Mouse (Mus musculus) kidney, embryonic 16.5 days (tissue): ENCODE data around the gene Ube2f. TPM values are rescaled to one million over a fixed set of nuclear protein-coding genes. Genes with fewer than 3 reads are reported as not detected.

Source experiments
- ATAC-seq: fragments of 200-750 bp; cut with Nextera tagmentation; 2 replicates; pipeline ENCODE4 v1.8.0; 2017; ENCODE audit warnings: moderate TSS enrichment; ENCODE audit not compliant: low FRiP score, low TSS enrichment
- H3K27ac ChIP-seq: fragments of 300-500 bp; sonication (generic); 2 replicates; pipeline ENCODE4 v1.5.1; 2014; ENCODE audit warnings: low read length
- H3K27me3 ChIP-seq: fragments of 300-500 bp; sonication (generic); 2 replicates; pipeline ENCODE4 v1.6.1; 2014; ENCODE audit warnings: low read length, control low read depth, mixed read lengths; ENCODE audit not compliant: insufficient read depth
- H3K36me3 ChIP-seq: fragments of 300-500 bp; sonication (generic); 2 replicates; pipeline ENCODE4 v1.6.1; 2014; ENCODE audit warnings: low read length, control low read depth, mixed read lengths; ENCODE audit not compliant: insufficient read depth
- H3K4me1 ChIP-seq: fragments of 300-500 bp; sonication (generic); 2 replicates; pipeline ENCODE4 v1.6.1; 2014; ENCODE audit warnings: low read length, control low read depth, mixed read lengths; ENCODE audit not compliant: insufficient read depth
- H3K4me2 ChIP-seq: fragments of 300-500 bp; sonication (generic); replicated peaks from 2 replicates; pipeline ENCODE4 v1.6.1; 2014; ENCODE audit warnings: low read depth, low read length
- H3K4me3 ChIP-seq: fragments of 300-500 bp; sonication (generic); 2 replicates; pipeline ENCODE4 v1.5.1; 2014; ENCODE audit warnings: mild to moderate bottlenecking, low read length
- H3K9ac ChIP-seq: fragments of 300-500 bp; sonication (generic); replicated peaks from 2 replicates; pipeline ENCODE4 v1.6.1; 2014; ENCODE audit warnings: low read length
- H3K9me3 ChIP-seq: fragments of 300-500 bp; sonication (generic); 2 replicates; pipeline ENCODE4 v1.6.1; 2016; ENCODE audit warnings: low read length, control low read depth
- WGBS: fragments of 180-500 bp; shearing (Covaris S2); extraction: QIAGEN DNeasy Blood & Tissue Kit; methylation state at CpG from one replicate; pipeline ENCODE4 v1.1.7; 2014; 5-methylcytosine and 5-hydroxymethylcytosine counted together
- polyA plus RNA-seq: library from polyadenylated mRNA; unstranded; fragments of >200 nt; fragmentation: Nextera tagmentation; extraction: Ambion mirVana; gene quantifications from 2 replicates; pipeline ENCODE4 v1.2.1, GENCODE M21; 2015

Ube2f gene
- polyA plus RNA-seq, 1 experiment from 2014 or later = 71.7 TPM

DNA sequence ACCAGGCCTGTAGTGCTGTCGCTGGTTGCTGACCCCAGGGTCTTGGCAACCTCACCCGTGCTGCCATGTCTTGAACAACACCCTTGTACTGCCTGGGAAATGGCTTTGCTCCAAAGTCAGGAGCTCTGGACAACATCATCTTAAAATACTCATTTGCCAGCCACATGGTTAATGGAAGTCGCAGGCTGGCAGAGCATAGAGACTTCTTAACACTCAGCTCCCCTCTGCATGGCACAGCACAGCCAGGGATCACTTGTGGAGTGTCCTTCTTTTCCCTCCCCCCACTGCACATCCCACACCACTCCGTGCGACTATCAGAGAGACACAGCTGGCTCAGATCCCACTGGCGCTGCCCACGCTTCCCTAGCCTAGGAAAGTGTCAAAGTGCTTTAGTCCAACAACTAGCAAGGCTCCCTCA, 38.5 kb upstream of the Ube2f start:
- Histone ChIP-seq H3K4me1 (no peaks in the 10 kb centered on the region), H3K4me2 (no peak overlapping the region), H3K27me3 (no peaks in the 10 kb centered on the region), H3K9ac (no peak overlapping the region), H3K4me3 (no peak overlapping the region), H3K9me3 (no peaks in the 10 kb centered on the region), H3K36me3 (no peaks in the 10 kb centered on the region), H3K27ac (no peak overlapping the region)
- 55% methylated on average over 7 of the region's 7 CpGs for WGBS
- ATAC-seq = peak; percentile 47; the same call in 1 of the 2 replicates

DNA sequence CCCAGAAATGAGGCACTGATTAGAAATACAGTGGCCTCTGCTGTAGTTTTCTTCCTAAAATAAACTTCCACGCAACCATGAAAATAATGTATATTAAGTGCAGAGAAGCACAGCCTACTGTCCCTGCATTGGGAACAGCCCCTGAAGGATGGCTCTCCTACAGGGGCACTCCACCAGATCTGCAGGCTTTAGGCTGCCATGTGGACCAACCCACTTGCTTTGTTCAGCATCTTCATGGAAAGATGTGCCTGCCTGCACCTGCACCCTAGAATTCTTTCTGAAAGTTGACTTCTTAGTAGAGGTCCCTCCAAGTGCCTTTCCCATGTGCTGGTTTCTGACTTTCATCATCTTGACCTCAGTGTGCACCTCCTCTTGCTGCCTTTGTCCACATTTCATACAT, 34.8 kb upstream of the Ube2f start:
- no peak overlapping the region for H3K4me3 ChIP-seq
- no peak overlapping the region for H3K4me2 ChIP-seq
- H3K9me3 ChIP-seq = no peaks in the 10 kb centered on the region
- no peak overlapping the region for H3K27ac ChIP-seq
- no peaks in the 10 kb centered on the region for H3K27me3 ChIP-seq
- H3K36me3 ChIP-seq = no peaks in the 10 kb centered on the region
- no peak overlapping the region for H3K9ac ChIP-seq
- 100% methylated on average over 1 of the region's 1 CpGs for WGBS
- H3K4me1 ChIP-seq = no peaks in the 10 kb centered on the region
- no peak for ATAC-seq

DNA sequence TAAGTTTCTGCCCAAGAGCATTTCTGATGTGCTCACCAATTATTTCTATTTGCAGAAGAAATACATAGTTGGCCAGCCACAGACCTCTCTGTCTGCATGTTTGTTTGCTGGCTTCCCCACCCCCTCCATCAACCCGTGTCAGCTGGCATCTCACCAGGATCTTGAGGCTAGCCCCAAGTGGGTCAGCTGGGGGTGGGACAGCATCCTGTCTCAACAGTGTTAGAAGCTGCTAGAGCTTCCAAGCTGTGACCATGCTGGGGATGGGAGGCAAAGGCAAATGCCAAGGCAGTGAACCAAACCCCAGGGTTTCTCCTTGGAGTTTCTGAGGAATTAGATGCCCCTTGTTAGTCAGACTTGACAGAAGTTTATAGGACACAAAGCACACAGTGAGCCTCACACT, 34.1 kb upstream of the Ube2f start:
- H3K4me3 ChIP-seq = no peak overlapping the region
- H3K9ac ChIP-seq = no peak overlapping the region
- H3K27me3 ChIP-seq = no peaks in the 10 kb centered on the region
- no peak for ATAC-seq
- WGBS = 48% methylated on average over 1 of the region's 1 CpGs
- H3K4me1 ChIP-seq = no peaks in the 10 kb centered on the region
- H3K27ac ChIP-seq = no peak overlapping the region
- no peak overlapping the region for H3K4me2 ChIP-seq
- no peaks in the 10 kb centered on the region for H3K36me3 ChIP-seq
- H3K9me3 ChIP-seq = no peaks in the 10 kb centered on the region

DNA sequence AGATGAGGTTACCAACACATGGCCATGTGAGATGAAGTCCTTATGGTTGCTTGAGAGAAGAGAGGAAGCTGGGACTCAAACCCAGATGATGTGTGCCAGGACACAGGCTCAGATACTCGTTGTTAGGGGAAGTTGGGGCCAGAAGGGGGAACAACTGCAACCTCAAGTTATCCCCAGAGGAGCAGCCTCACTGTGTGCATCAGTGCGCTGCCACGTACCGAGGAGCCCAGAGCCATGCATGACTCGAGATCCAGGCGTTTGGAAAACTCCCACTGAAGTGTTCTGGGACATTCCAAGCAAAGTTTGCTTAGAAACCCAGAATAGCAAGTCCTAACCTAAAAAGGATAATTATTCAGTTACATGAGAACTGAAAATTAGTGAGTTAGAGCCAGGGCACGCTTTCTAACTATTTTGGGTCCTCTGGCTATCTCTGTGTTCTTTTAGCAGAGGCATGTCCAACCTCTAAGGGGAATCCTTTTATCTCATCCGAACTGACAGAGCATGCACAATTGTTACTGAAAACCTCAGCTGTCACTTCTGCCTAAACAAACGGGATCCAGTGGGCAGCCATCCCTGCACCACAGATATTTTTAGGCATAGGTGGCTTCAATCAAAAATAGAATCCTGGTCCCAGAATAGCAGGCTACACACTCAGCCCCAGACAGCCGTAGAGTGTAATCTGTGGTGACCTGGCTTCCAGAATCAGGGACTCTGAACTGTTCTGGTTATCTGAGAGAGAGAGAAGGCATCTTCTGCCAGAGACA, 33.4 kb upstream of the Ube2f start:
- no peaks in the 10 kb centered on the region for H3K36me3 ChIP-seq
- no peaks in the 10 kb centered on the region for H3K4me1 ChIP-seq
- H3K4me3 ChIP-seq = no peak overlapping the region
- no peaks in the 10 kb centered on the region for H3K27me3 ChIP-seq
- H3K9ac ChIP-seq = no peak overlapping the region
- no peaks in the 10 kb centered on the region for H3K9me3 ChIP-seq
- no peak overlapping the region for H3K4me2 ChIP-seq
- H3K27ac ChIP-seq = no peak overlapping the region
- 49% methylated on average over 10 of the region's 10 CpGs for WGBS
- no peak for ATAC-seq

DNA sequence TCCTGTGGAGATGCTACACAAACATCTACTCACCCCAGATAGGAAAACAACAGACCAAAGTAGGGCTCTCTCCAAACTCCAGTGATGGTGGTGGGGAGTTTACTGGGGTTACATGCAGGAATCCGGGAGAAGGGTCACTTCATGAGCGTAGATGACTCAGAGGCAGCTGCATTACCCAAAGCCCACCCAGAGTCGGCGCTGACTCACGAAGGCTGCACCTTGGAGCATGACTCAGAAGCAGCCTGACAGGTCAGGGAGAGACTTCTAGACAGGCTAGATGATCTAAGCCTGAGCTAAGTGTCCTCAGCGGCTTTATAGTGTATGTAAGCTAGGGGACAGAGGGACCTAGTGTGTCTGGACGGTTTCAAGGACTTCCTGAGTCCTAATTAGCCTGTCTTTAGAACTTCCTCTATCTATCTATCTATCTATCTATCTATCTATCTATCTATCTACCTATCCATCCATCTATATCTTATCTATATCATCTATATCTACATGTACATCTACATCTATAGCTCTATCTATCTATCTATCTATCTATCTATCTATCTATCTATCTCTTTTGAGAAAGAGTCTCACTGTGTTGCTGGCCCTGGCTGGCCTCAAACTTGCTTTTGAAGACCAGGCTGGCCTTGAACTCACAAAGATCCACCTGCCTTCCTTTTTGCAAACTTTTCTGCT, 30.3 kb upstream of the Ube2f start:
- 85% methylated on average over 7 of the region's 7 CpGs for WGBS
- H3K27me3 ChIP-seq = no peaks in the 10 kb centered on the region
- no peak overlapping the region for H3K9ac ChIP-seq
- no peaks in the 10 kb centered on the region for H3K36me3 ChIP-seq
- no peak overlapping the region for H3K27ac ChIP-seq
- H3K4me1 ChIP-seq = no peaks in the 10 kb centered on the region
- H3K4me3 ChIP-seq = no peak overlapping the region
- H3K4me2 ChIP-seq = no peak overlapping the region
- H3K9me3 ChIP-seq = no peaks in the 10 kb centered on the region
- ATAC-seq = no peak

DNA sequence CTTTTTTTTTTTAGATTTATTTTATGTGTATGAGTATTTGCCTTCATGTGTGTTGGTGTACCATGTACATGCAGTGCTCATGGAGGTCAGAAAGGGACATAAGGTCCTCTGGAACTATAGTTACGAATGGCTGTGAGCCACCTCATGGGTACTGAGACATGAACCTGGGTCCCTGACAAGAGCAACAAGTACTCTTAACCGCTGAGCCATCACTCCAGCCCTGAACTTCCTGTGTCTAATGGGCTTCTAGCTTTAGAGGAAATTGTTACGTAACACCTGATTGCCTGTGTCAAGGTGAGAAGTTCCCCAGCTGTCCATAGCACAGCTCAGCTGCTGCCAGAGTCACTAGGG, 29.8 kb upstream of the Ube2f start:
- H3K9ac ChIP-seq = no peak overlapping the region
- no peak overlapping the region for H3K27ac ChIP-seq
- no peaks in the 10 kb centered on the region for H3K9me3 ChIP-seq
- no peaks in the 10 kb centered on the region for H3K4me1 ChIP-seq
- no peak overlapping the region for H3K4me3 ChIP-seq
- 70% methylated on average over 3 of the region's 3 CpGs for WGBS
- no peak for ATAC-seq
- no peak overlapping the region for H3K4me2 ChIP-seq
- no peaks in the 10 kb centered on the region for H3K36me3 ChIP-seq
- no peaks in the 10 kb centered on the region for H3K27me3 ChIP-seq

DNA sequence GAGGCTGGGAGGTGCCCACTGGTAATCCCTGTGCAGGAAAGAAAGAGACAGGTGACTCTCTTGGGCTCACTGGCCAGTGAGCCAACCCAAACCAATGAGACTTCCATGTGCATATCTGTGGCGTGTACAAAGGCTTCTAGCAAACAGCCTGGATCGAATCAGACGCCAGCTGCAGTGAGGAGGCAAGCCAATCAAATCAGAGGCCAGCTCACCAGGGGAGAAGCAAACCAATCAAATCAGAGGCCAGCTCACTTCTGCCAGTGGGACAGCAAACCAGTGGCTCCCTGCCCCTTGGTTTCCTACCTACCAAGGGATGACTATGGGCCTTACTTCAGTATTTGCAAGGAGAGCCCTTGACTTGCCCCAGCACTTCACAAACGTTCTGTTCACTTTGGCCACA, 23.5 kb upstream of the Ube2f start:
- Histone ChIP-seq H3K27me3 (no peaks in the 10 kb centered on the region), H3K4me3 (no peak overlapping the region), H3K36me3 (no peaks in the 10 kb centered on the region), H3K4me2 (no peak overlapping the region), H3K9me3 (no peaks in the 10 kb centered on the region), H3K4me1 (peaks cover 4% of the 10 kb centered on the region; the same call in 1 of the 2 replicates), H3K27ac (no peak overlapping the region), H3K9ac (no peak overlapping the region)
- WGBS = 89% methylated on average over 4 of the region's 4 CpGs
- no peak for ATAC-seq

DNA sequence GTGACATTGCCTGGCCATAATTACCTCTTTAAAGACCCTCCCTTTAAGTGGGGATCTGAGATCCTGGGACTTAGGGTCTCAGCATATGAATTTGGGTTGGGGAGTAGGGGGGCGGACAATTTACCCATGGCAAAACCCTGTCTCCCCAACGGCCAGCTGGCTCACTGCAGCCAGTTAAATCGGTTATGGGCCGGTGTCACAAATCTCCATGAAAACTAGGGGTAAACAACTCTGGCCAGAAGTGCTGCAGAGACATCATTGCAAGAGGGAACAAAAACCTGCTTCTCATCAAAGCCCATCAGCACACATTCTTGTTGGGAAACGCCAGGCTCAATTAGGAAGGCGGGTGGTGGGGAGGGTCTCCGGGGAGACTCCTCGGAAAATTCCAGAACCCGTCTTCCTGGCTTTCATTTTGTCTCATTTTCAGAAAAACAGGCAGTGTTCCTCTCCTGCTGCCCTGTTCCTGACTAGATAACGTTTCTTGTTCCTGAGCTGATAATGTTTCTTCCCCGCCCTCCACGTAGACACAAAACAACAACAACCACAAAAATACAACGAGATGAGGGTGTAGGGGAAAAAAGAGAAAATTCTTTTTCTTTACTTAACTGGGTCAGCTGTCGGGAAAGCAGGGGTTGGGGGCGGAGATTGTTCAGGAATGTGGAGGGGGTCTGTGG, 22.6 kb upstream of the Ube2f start:
- Histone ChIP-seq H3K9me3 (no peaks in the 10 kb centered on the region), H3K9ac (no peak overlapping the region), H3K4me3 (no peak overlapping the region), H3K27ac (no peak overlapping the region), H3K4me1 (peaks cover 4% of the 10 kb centered on the region; the same call in 1 of the 2 replicates), H3K4me2 (no peak overlapping the region), H3K27me3 (no peaks in the 10 kb centered on the region), H3K36me3 (no peaks in the 10 kb centered on the region)
- no peak for ATAC-seq
- WGBS = 58% methylated on average over 15 of the region's 15 CpGs

DNA sequence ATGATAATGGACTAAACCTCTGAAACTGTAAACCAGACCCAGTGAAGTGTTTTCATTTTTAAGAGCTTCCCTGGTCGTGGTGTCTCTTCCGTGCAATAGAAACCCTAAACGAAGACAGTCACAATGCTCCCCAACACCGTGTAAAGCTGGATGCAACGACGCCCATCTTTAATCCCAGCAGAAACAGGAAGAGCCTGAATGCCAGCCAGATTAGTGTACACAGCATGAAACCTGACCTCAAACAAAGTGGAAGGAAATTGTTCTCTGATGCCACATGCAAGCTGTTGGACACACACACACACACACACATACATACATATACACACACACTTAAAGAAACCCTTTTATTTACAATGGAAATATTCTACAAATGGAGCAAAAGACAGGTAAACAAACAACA, 19.0 kb upstream of the Ube2f start:
- Histone ChIP-seq H3K9me3 (no peaks in the 10 kb centered on the region), H3K36me3 (no peaks in the 10 kb centered on the region), H3K4me1 (peaks cover 4% of the 10 kb centered on the region; the same call in 1 of the 2 replicates), H3K4me2 (no peak overlapping the region), H3K4me3 (no peak overlapping the region), H3K27ac (no peak overlapping the region), H3K9ac (no peak overlapping the region), H3K27me3 (no peaks in the 10 kb centered on the region)
- 72% methylated on average over 6 of the region's 6 CpGs for WGBS
- ATAC-seq = no peak

DNA sequence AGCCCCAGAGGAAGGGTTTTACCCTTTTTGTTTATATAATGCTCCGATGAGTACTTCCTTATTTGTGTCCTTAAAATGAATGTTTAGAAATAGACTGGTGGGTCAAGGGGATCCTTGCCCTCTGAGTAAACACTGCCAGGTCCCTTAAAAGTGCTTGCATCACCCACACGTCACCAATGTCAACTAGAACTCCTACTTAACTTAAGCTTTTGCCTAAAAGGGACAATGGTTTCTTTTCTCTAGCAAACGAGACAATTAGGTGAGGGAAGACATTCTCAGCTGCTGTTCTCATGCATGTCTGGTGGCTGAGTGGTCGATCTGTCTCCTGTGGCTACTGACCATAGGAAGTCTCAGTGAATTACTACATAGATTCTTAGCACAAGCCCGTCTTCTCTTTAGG, 18.2 kb upstream of the Ube2f start:
- no peaks in the 10 kb centered on the region for H3K36me3 ChIP-seq
- no peak overlapping the region for H3K4me3 ChIP-seq
- peaks cover 4% of the 10 kb centered on the region; the same call in 1 of the 2 replicates for H3K4me1 ChIP-seq
- no peaks in the 10 kb centered on the region for H3K27me3 ChIP-seq
- no peak overlapping the region for H3K27ac ChIP-seq
- no peak overlapping the region for H3K4me2 ChIP-seq
- ATAC-seq = no peak
- 57% methylated on average over 5 of the region's 5 CpGs for WGBS
- H3K9me3 ChIP-seq = no peaks in the 10 kb centered on the region
- H3K9ac ChIP-seq = no peak overlapping the region
